Mouse (Mus musculus): ENCODE data around the gene Gm47996.
"Not testable (repeated sequence)": the region's sequence is repeated elsewhere in the genome, so short reads cannot be mapped to it uniquely, and the experiment has no call there.

Gm47996 gene

DNA sequence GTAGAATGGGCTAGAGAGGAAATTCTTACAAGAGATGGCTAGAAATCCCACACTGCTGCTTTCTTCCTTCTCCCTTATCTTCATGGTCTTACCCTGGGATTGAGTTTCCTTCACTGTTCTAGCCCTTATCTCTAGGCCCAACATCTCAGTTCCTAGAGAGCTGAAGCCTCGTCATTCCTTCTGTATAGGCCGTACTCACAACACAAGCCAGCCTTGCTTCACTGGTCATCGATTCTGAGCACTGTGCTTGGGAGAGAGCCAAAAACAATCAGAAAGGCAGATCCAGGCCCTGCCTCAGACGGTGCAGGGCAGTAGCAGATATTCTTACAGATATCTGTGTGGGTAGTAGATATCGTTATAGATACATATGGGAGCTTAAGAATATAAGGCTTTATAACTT is 1.4 kb upstream of the Gm47996 start:
- DNase-seq (ENCODE audit: low spot score in 2 of 2) = not testable (repeated sequence)

- DNase-seq (ENCODE audit: low spot score in 2 of 2) = not testable (repeated sequence)
These were observed 987 bp upstream of the Gm47996 start for GRCm38 (mm10) chr1:151208944-151209343.

DNA sequence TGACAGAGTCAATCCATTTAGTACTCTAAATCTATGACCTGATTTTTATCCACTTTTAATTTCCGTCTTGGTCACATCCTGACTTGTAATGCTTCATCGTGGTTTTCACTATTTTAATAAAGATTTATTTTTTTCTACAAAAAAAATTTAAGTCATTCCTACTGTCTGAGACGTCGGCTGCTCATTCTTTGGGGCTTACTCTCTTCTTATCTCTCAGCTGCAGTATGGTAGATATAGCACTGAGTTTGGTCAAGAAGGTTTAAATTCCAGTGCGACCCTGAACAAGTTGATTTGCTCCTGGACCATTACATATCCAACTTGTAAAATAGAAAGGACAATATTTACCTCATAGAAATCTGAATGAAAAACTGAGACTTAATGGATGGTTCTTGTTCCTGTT is 1.7 kb downstream of the Gm47996 start:
- DNase-seq (ENCODE audit: low spot score in 2 of 2) = not testable (repeated sequence)

DNA sequence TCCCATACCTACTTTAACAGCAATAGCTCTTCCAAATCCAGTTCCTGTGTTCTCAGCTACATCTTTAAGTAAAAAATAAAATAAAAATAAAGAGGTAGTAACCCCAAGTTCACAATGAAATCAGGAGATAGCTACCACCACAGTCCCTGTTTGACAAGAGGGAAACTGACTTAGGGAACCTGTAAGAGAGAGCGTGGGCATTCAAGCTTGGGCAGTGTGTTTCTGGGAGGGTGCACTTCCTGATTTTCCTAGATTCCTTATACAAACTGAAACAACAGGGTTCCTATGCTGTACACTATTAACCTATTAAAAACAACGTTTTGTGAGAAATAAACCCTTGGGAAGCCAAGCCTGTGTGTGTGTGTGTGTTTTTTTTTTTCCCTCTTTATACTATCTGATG is 4.9 kb downstream of the Gm47996 start:
- no peak for DNase-seq (ENCODE audit: low spot score in 2 of 2)

GRCm38 (mm10) chr1:151215985-151216384 is 6.1 kb downstream of the Gm47996 start:
- no peak for DNase-seq (ENCODE audit: low spot score in 2 of 2)

- DNase-seq (ENCODE audit: low spot score in 2 of 2) = no peak
These were observed 6.5 kb downstream of the Gm47996 start for GRCm38 (mm10) chr1:151216417-151216816.

GRCm38 (mm10) chr1:151219045-151219444 is 9.1 kb downstream of the Gm47996 start:
- DNase-seq (ENCODE audit: low spot score in 2 of 2) = no peak

DNA sequence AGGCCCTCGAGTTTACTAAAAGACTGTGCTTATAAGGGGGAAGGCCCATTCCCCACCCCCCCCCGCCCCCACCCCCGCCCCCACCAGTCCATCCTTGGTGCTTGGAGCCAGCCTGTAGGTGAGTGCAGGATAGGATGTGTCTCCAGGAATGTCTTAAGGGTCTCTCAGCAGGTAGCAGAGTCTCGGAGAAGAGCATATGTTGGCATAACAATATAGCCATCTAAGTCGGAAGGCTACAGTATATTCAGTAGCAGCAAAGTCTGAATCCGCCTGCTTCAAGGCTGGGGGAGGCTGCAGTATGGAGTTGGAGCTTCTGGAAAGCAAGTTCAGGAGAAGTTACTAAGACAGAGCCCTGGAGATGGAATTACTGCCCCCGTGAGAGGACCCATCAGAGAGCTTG is 10.2 kb downstream of the Gm47996 start:
- no peak for DNase-seq (ENCODE audit: low spot score in 2 of 2)

- DNase-seq (ENCODE audit: low spot score in 2 of 2) = no peak
These were observed 12.8 kb downstream of the Gm47996 start for GRCm38 (mm10) chr1:151222561-151223267.

GRCm38 (mm10) chr1:151223377-151223776 is 13.4 kb downstream of the Gm47996 start:
- no peak for DNase-seq (ENCODE audit: low spot score in 2 of 2)

DNA sequence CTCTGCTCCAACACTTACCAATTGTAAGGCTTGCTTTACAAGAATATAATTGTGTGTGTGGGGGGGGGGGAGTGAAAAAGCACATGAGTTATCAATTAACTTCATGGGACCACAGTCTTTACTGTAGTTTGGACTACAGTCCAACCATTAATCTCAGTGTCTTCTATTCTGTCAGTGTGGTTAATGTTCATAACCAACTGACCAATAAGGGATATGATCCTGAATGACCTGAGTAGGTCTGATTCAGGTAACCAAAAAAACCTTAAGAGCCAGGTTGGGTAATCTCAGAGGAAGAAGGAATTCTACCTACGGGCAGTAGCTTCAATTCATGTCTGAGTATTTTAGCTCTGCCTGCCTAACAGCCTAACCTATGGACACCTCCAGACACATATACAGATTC is 14.6 kb downstream of the Gm47996 start:
- DNase-seq (ENCODE audit: low spot score in 2 of 2) = no peak

- no peak for DNase-seq (ENCODE audit: low spot score in 2 of 2)
These were observed 17.6 kb downstream of the Gm47996 start for GRCm38 (mm10) chr1:151227506-151227905.

GRCm38 (mm10) chr1:151228320-151228989 is 18.5 kb downstream of the Gm47996 start:
- no peak for DNase-seq (ENCODE audit: low spot score in 2 of 2)

- no peak for DNase-seq (ENCODE audit: low spot score in 2 of 2)
These were observed 22.4 kb downstream of the Gm47996 start for GRCm38 (mm10) chr1:151232346-151232745.

- no peak for DNase-seq (ENCODE audit: low spot score in 2 of 2)
These were observed 23.8 kb downstream of the Gm47996 start for GRCm38 (mm10) chr1:151233756-151234155.

DNA sequence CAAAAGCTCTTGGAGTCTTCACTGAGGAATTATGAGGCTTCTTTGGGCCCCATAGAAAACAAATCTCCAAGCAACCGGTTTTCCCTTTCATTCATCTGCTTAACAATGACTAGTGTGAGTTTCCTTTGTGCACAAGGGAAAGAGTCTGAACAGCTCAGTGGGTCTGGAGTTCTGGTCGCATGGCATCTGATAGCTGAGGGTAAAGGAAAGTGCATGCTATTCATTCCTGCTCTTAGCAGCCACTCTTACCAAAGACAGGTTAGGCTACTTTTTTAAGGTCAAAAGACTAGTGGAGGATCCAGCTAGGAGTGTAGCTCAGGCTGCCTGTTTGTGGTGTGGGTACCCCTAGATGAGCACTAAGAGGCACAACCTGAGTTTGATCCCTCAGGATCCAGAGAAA is 25.6 kb downstream of the Gm47996 start:
- DNase-seq (ENCODE audit: low spot score in 2 of 2) = no peak

DNA sequence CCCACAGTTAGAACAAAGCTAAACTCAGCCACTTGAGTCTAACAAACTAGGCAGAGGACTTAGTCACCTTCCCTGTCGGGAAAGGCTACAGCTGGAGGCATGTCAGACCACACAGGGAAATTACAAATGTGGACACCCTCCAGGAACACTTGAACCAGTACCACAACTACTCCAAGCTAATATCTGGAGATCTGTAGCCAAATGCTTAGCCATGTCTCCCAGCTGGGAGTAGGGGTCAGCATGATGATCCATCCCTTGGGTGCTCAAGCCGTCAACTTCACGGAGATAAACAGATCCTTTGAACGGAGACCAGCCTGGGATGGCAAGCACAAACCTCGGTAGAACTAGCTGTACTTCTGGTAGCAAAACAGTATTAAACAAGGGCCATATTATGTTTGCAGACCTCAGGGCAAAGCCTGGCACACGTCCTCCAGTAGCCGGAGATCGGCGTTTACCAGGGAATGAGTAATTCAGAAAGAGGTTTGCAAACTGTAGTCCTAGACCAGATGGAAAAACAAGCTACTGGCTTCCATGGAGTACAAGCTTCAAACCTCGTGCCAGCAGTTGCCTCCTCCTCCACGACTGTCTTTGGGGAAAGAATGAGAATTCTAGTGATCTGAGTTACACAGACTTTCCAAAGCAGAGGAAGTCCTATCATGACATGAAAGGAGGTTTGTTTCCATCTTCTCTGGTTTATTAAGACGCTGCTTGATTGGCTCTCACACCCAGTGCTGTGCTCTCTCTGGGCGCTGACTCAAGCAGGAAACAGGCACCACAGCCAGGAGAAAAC is 26.4 kb downstream of the Gm47996 start:
- no peak for DNase-seq (ENCODE audit: low spot score in 2 of 2)

DNA sequence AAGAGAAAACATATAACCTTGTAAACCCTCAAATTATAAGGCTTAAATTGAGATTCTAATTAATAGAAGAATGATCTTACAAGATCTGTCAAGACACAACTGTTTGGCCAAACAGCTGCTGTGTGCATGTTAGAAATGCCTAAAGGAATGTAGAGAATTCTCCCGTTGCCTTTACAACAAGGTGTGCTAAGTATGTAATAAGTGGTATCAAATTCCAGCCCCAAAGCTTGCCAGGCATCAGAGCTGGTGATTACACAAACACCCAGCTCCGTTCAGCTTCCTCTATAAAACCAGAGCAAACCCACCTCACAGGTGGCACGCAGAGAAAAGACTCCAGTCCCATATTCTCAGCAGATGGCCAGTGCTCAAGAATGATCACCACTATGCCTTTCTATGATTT is 27.8 kb downstream of the Gm47996 start:
- DNase-seq (ENCODE audit: low spot score in 2 of 2) = no peak

DNA sequence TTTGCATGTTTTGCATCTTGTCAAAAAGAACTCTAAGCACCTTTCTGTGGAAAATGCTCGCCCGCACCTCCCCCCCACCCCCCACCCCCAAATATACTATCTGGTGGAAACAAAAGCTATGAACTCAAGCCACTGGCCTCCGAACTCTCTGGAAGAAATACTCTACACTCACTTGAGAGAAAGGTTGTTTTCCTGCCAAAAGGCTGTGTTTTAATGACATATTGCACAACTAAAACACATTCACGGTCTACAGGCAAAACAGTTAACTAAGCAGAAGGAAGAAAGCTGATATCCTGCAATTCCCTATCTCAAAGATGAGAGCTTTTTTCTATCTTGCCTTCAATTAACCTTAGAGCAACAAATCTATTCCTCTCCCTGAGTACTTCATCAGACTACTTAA is 33.4 kb downstream of the Gm47996 start:
- no peak for DNase-seq (ENCODE audit: low spot score in 2 of 2)

- DNase-seq (ENCODE audit: low spot score in 2 of 2) = no peak
These were observed 34.1 kb downstream of the Gm47996 start for GRCm38 (mm10) chr1:151244013-151244412.

GRCm38 (mm10) chr1:151244761-151245160 is 34.8 kb downstream of the Gm47996 start:
- no peak for DNase-seq (ENCODE audit: low spot score in 2 of 2)

DNA sequence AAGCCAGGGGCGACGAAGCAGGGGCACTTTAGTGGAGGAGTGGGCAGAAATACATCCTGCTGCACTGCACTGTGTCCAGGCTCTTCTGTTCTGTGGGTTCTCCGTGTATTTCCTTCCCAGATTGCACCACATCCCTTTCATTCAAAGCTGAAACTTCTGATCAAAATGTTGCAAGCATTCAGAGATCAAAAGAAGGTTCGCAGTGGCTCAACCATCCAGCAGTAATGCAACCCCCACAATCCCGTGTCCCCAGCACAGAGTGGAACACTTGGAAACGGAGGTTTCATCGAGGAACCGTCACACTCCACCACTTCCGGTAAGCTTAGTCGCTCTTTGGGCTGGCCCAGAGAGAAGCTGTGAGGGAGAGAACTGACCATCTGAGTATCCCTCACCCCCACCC is 35.2 kb downstream of the Gm47996 start:
- no peak for DNase-seq (ENCODE audit: low spot score in 2 of 2)

- no peak for DNase-seq (ENCODE audit: low spot score in 2 of 2)
These were observed 35.9 kb downstream of the Gm47996 start for GRCm38 (mm10) chr1:151245846-151246245.
